Mouse (Mus musculus) embryonic fibroblast, embryonic 13.5 days (primary cell): ENCODE results near the gene Negr1.

Experiments used
- CTCF ChIP-seq: IDR thresholded peaks from 2 replicates; pipeline ENCODE4 v1.5.1; 2011; ENCODE audit warnings: mild to moderate bottlenecking, control low read depth, low read length, moderate library complexity, borderline replicate concordance; ENCODE audit not compliant: insufficient read depth
- POLR2A ChIP-seq: IDR thresholded peaks from 2 replicates; pipeline ENCODE4 v1.6.1; 2011; ENCODE audit warnings: low read depth, mild to moderate bottlenecking, control low read depth, low read length, moderate library complexity

DNA sequence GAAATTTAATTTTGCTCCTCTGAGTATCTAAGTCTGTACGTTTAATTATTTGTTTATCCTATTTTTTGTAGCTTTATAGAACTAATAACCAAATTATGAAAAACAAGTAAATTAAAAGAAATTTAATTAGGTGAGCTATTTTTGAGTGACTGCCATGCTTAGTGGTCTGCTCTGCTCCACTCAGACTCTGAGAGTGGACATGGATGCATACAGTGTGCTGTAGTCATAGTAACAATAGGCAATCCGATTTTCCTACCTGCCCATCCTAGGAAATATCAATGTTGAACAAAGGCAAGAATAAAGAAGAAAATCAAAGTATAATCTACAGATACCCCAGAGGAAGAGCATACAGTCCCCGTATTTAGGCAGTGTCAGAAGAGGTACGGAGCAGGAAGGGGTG lies 334.5 kb downstream of the Negr1 start:
- TF ChIP-seq CTCF (no peak), POLR2A (no peak)
